Mouse (Mus musculus) mature B cell (primary cell): Measurements from ENCODE around the gene Syt1.

Experiments
- in situ Hi-C: fragments of 300-500 bp; cut with MboI; formaldehyde crosslinking; loops from 2 replicates; pipeline ENCODE4 v1.14.3; 2019

Syt1 gene

GRCm38 (mm10) chr10:109010241-109011193, at the start of gene Syt1:
Syt1 (minus strand) TSS chr10:109010982.
- in situ Hi-C loops = no loop called here

GRCm38 (mm10) chr10:109056500-109056899, 45.7 kb upstream of the Syt1 start:
- in situ Hi-C loops = no loop called here

GRCm38 (mm10) chr10:109047537-109047936, 36.8 kb upstream of the Syt1 start:
- in situ Hi-C loops = no loop called here

- in situ Hi-C loops = no loop called here
These were observed 36.2 kb upstream of the Syt1 start for GRCm38 (mm10) chr10:109046988-109047387.

GRCm38 (mm10) chr10:109011226-109012165, 714 bp upstream of the Syt1 start:
- in situ Hi-C loops = no loop called here

- in situ Hi-C loops = no loop called here
These were observed 951 bp downstream of the Syt1 start for GRCm38 (mm10) chr10:109009831-109010230.

GRCm38 (mm10) chr10:109008456-109008855, 2.3 kb downstream of the Syt1 start:
- in situ Hi-C loops = no loop called here

GRCm38 (mm10) chr10:109003482-109003881, 7.3 kb downstream of the Syt1 start:
- in situ Hi-C loops = no loop called here

GRCm38 (mm10) chr10:108987250-108987649, 23.5 kb downstream of the Syt1 start:
- in situ Hi-C loops = no loop called here

- in situ Hi-C loops = no loop called here
These were observed 31.1 kb downstream of the Syt1 start for GRCm38 (mm10) chr10:108979660-108980059.

- in situ Hi-C loops = no loop called here
These were observed 55.8 kb downstream of the Syt1 start for GRCm38 (mm10) chr10:108954952-108955351.

- in situ Hi-C loops = no loop called here
These were observed 58.6 kb downstream of the Syt1 start for GRCm38 (mm10) chr10:108952182-108952581.

- in situ Hi-C loops = no loop called here
These were observed 73.8 kb downstream of the Syt1 start for GRCm38 (mm10) chr10:108936838-108937430.

- in situ Hi-C loops = no loop called here
These were observed 80.5 kb downstream of the Syt1 start for GRCm38 (mm10) chr10:108930299-108930698.

- in situ Hi-C loops = no loop called here
These were observed 81.1 kb downstream of the Syt1 start for GRCm38 (mm10) chr10:108929676-108930075.

- in situ Hi-C loops = no loop called here
These were observed 105.5 kb downstream of the Syt1 start for GRCm38 (mm10) chr10:108905264-108905663.

GRCm38 (mm10) chr10:108904371-108904770, 106.4 kb downstream of the Syt1 start:
- in situ Hi-C loops = no loop called here

GRCm38 (mm10) chr10:108896529-108896928, 114.3 kb downstream of the Syt1 start:
- in situ Hi-C loops = no loop called here

GRCm38 (mm10) chr10:108893288-108893687, 117.5 kb downstream of the Syt1 start:
- in situ Hi-C loops = no loop called here

- in situ Hi-C loops = no loop called here
These were observed 118.3 kb downstream of the Syt1 start for GRCm38 (mm10) chr10:108892441-108892840.

- in situ Hi-C loops = no loop called here
These were observed 121.7 kb downstream of the Syt1 start for GRCm38 (mm10) chr10:108889084-108889483.

GRCm38 (mm10) chr10:108886781-108887180, 124.0 kb downstream of the Syt1 start:
- in situ Hi-C loops = no loop called here
